Mouse (Mus musculus): ENCODE measurements around the gene Zfp598. TPM values are rescaled to one million over a fixed set of nuclear protein-coding genes. Genes with fewer than 3 reads are reported as not detected.
"Not testable (repeated sequence)": the region's sequence is repeated elsewhere in the genome, so short reads cannot be mapped to it uniquely, and the experiment has no call there.

The Zfp598 gene
- polyA plus RNA-seq, 1 experiment from 2014 or later = 28.6 TPM

DNA sequence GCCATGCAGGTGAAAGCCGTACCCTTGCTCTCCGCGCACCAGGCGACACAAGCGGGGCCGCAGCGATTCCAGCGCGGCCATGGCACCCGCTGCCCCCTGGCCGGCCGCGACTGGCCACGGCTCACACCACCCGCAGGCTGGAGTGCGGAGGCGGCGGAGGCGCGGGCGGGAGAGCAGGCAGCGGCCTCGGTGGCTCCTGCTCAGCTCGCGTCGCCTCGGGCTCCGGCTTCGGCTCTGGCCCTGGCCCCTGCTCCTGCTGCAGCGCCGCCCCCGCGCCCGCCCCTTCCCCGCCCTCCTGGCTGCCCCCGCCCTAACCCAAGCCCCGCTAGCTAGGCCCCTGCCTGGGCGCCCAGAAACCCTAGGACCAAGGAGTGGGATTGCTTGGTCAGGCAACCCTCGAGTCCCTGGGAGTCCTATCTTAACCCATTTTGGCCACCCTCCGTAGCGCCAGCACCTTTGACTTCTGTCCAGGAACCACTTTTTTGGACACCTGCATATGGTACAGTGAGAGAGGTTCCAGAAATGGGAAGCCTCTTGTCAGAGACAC is 19.3 kb upstream of the Zfp598 start, which contains the start of gene Slc9a3r2:
Gene Slc9a3r2, minus strand, starts transcription at position 258 of the 547 bp plus-strand sequence.
- Histone ChIP-seq H3K4me3 (peak within 1 kb of the TSS; percentile 76), H3K36me3 (no peaks in the 10 kb centered on the region), H3K27me3 (ENCODE audit: insufficient read depth, poor library complexity, severe bottlenecking) (peaks cover 56% of the 10 kb centered on the region), H3K27ac (peak within 1 kb of the TSS; percentile 87), H3K4me1 (replicated peaks) (peaks cover 46% of the 10 kb centered on the region), H3K9me3 (no peaks in the 10 kb centered on the region)
- WGBS = 2% methylated on average over 41 of the region's 41 CpGs
- peak; percentile 71 for DNase-seq (ENCODE audit: low spot score)

DNA sequence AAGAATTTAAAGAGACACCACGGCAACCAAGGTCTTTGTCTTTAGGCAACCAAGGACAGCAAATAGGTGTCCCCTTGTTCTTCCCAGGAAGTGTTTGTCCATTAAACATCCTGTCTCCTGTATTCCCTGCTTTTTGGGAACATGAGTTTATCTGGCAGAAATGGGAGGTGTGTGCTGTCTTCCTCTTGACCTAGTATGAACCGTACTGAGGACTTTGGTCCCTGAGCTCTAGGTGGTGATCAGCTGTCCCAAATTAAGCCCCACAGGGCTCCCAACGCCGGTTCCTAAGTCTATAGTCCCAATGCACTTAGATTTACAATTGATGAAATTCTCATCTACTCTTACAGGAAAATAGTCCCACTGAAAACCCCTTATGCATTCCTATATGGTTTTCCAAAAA is 18.7 kb upstream of the Zfp598 start:
- Histone ChIP-seq H3K4me3 (peak overlapping the region; percentile 76; the same call in 1 of the 2 replicates), H3K36me3 (no peaks in the 10 kb centered on the region), H3K27ac (no peak overlapping the region), H3K4me1 (replicated peaks) (peaks cover 39% of the 10 kb centered on the region), H3K9me3 (no peaks in the 10 kb centered on the region), H3K27me3 (ENCODE audit: insufficient read depth, poor library complexity, severe bottlenecking) (peaks cover 57% of the 10 kb centered on the region)
- DNase-seq (ENCODE audit: low spot score) = no peak
- 82% methylated on average over 4 of the region's 4 CpGs for WGBS

DNA sequence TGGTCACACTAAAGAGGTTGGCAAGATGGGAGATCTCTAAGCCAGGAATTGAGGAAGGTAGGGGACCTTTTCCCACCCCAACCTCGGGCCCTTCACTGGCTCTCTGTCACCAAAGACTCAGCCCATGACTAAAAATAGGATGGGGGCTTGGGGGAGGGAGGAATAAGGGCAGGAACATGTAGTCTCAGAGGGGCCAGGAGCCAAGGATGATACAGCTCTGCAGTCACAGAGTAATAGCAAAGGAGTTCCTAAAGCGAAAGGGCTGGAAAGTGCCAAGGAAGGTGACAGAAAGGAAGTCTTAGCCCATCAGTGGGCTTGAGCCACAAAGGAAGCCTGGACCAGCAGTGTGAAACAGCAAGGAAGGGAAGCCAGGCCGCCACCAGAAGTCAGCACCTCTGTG is 17.7 kb upstream of the Zfp598 start:
- WGBS = 77% methylated on average over 3 of the region's 3 CpGs
- DNase-seq (ENCODE audit: low spot score) = no peak
- Histone ChIP-seq H3K36me3 (no peaks in the 10 kb centered on the region), H3K9me3 (no peaks in the 10 kb centered on the region), H3K4me3 (no peak overlapping the region), H3K4me1 (replicated peaks) (peaks cover 36% of the 10 kb centered on the region), H3K27me3 (ENCODE audit: insufficient read depth, poor library complexity, severe bottlenecking) (peaks cover 67% of the 10 kb centered on the region), H3K27ac (no peak overlapping the region)

DNA sequence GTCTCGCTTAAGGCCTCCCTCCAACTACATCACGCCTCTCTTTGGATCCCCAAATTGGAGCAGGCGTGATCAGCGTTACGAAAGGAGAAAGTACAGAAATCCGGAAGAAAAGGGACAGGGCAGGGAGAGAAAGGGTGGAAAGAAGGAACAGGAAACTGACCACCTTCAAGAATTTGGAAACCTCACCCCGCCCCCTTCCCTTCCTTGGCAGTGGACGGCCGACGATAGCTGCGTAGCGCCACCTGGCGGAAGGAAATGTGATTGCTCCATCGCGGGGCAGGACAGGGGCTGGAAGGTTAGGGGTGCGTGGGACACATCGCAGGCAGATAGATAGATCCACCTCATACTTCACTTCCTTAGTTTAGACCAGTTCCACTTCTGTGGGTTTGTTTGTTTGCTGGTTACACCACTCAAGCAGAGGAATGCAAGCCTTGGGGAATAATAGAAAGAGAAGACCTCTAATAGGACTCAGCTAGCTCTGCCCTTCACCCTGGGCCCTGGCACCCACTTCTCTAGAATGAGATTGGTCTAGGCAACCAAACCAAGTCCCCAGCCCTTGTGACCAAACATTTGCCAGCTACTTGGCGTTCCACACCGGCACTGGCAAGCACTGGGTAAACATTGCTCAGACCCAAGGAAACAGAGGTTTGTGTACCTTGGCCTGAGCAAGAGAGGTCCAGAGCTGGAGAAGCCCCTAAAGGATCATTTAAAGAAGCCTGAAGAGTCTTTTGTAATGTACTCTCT is 15.3 kb upstream of the Zfp598 start:
- Histone ChIP-seq H3K27ac (peak overlapping the region; percentile 56), H3K4me1 (replicated peaks) (peaks cover 41% of the 10 kb centered on the region), H3K36me3 (no peaks in the 10 kb centered on the region), H3K27me3 (ENCODE audit: insufficient read depth, poor library complexity, severe bottlenecking) (peaks cover 73% of the 10 kb centered on the region), H3K4me3 (peak overlapping the region; percentile 41), H3K9me3 (no peaks in the 10 kb centered on the region)
- 7% methylated on average over 19 of the region's 19 CpGs for WGBS
- peak; percentile 87 for DNase-seq (ENCODE audit: low spot score)

DNA sequence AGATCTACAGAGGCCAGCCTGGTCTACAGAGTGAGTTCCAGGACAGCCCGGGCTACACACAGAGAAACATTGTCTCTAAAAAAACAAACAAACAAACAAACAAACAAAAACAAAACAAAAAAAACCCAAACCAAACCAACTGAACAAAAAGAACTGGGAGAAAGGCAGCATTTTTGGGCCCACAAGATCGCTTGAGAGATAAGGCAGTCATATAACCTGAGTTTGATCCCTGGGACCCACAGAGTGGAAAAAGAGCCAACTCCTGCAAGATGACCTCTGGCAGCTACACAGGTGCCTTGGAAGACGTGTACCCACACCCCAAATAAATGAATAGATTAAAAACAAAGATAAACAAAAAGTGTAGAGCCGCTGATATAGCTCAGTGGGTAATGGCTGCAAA is 14.5 kb upstream of the Zfp598 start:
- Histone ChIP-seq H3K4me3 (no peak overlapping the region), H3K36me3 (no peaks in the 10 kb centered on the region), H3K4me1 (replicated peaks) (peaks cover 33% of the 10 kb centered on the region), H3K27ac (no peak overlapping the region), H3K9me3 (no peaks in the 10 kb centered on the region), H3K27me3 (ENCODE audit: insufficient read depth, poor library complexity, severe bottlenecking) (peaks cover 73% of the 10 kb centered on the region)
- WGBS = 78% methylated on average over 4 of the region's 4 CpGs
- no peak for DNase-seq (ENCODE audit: low spot score)

DNA sequence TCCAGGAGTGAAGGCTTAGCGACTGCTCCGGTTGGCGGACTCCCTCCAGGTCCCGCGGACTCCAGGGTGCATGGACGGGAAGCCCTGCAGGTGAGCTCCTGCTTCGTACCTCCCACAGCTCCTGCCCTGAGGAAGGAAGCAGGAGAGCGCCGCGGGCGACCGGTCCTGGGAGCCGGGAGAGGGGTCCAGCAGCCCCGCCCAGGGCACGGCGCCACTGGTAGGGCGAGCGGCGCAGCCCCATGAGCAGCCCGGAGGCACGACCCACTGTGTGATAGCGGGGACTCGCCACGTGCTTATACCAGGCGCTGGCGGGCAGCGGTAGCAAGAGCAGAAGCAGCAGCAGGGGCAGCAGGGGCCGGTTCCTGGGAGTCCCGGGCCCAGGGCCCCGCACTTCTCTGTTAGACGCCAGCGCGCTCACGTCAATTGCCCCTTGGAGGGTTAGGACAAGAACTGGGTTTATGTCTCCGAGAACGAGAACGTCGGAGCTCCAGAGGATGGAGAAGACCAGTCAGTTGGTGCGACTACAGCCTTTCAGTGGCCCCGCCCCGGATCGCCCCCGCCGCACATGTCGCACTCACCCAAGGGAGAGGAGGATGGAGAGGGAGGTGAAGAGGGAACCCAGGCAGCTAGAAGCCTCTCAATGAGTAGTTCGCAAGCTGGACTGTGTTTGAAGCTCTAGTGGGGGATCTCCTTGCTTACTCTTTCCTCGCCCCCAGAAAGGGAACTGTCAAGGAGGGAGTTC is 11.3 kb upstream of the Zfp598 start, which contains the start of gene Npw:
Gene Npw, minus strand, starts transcription at position 441 of the 742 bp plus-strand sequence.
- peaks cover 69% of the 10 kb centered on the region for H3K27me3 ChIP-seq (ENCODE audit: insufficient read depth, poor library complexity, severe bottlenecking)
- H3K9me3 ChIP-seq = no peaks in the 10 kb centered on the region
- no peaks in the 10 kb centered on the region for H3K36me3 ChIP-seq
- peak within 1 kb of the TSS; percentile 45 for H3K27ac ChIP-seq
- DNase-seq (ENCODE audit: low spot score) = no peak
- peaks cover 24% of the 10 kb centered on the region for H3K4me1 ChIP-seq (replicated peaks)
- WGBS = 2% methylated on average over 47 of the region's 47 CpGs
- H3K4me3 ChIP-seq = peak within 1 kb of the TSS; percentile 54

DNA sequence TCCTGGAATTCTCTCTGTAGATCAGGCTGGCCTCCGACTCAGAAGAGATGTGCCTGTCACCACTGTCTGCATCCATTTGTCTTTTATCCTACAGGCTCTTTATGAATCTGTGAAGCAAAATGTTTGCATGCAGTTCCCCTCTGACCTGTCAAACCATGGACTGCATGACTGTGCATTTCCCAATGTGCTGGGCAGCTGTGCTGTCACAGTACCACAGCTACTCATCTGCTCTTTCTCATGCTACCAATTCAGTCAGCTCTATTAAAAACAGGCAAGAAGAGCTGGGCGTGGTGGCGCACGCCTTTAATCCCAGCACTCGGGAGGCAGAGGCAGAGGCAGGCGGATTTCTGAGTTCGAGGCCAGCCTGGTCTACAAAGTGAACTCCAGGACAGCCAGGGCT is 2.5 kb upstream of the Zfp598 start:
- 75% methylated on average over 7 of the region's 7 CpGs for WGBS
- H3K9me3 ChIP-seq; H3K27me3 ChIP-seq (ENCODE audit: insufficient read depth, poor library complexity, severe bottlenecking): not testable (repeated sequence)

DNA sequence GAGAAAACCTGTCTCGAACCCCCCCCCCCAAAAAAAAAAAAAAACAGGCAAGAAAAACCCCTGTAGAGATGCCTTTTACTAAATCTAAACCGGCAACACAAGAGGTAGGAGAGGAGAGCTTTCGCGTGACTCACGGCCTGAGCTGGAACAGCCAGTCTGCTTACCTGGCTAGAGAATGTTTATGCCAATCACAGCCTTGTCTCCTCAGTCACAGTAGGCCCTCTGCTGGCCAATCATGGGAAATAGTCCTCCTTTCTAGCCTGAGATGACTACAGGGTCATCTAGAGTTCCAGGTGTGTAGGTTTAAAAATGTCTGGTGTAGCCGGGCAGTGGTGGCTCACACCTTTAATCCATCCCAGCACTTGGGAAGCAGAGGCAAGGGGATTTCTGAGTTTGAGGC is 2.1 kb upstream of the Zfp598 start:
- no peak overlapping the region for H3K4me3 ChIP-seq
- H3K4me1 ChIP-seq (replicated peaks) = peaks cover 35% of the 10 kb centered on the region
- peak; percentile 54 for DNase-seq (ENCODE audit: low spot score)
- no peaks in the 10 kb centered on the region for H3K36me3 ChIP-seq
- 35% methylated on average over 6 of the region's 6 CpGs for WGBS
- no peak overlapping the region for H3K27ac ChIP-seq
- H3K9me3 ChIP-seq = no peaks in the 10 kb centered on the region
- no peaks in the 10 kb centered on the region for H3K27me3 ChIP-seq (ENCODE audit: insufficient read depth, poor library complexity, severe bottlenecking)

More for the DNA sequence above, 2.5 kb upstream of the Zfp598 start:
- not testable (repeated sequence) for H3K27ac ChIP-seq; DNase-seq (ENCODE audit: low spot score); H3K4me3 ChIP-seq; H3K36me3 ChIP-seq
- peaks cover 31% of the 10 kb centered on the region for H3K4me1 ChIP-seq (replicated peaks)

DNA sequence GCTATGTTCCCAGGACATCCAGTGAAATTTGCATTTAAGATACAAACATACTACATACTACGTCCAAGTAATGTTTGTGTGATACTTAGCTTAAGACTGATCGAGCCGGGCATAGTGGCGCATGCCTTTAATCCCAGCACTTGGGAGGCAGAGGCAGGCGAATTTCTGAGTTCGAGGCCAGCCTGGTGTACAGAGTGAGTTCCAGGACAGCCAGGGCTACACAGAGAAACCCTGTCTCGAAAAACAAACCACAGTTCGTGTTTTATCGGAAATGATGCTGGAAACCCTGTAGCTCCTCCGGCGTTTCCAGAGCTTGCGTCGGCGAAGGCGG is 308 bp upstream of the Zfp598 start:
- DNase-seq (ENCODE audit: low spot score); H3K36me3 ChIP-seq: not testable (repeated sequence)
- H3K27ac ChIP-seq = peak overlapping the region; percentile 95

DNA sequence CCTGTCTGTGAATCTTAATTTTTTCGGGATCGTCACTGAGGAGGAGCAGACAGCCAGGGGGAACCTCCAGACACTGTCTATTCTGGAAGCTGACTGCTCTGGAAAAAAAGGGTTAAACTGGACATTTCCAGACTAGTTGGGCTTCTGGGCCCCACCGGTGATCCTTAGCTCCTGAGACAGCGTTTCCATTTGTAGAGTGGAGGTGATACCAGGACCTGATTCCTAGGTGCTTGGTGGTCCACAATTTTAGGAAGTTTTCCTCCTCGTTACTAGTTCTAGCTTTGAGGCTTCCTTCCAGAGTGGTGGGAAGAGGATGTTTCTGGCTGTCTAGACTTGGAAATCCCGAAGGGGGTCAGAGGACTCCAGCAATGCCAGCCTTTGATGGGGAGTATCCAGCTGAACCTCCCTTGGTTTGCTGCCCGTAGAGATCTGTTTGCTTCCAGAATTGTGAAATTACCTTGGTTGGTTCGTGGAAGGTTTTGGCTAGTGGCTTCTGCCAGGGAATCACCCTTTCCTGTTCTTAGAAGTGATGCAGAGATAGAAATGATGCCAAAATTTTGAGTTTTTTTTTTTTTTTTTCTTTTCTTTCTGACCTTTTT is 858 bp downstream of the Zfp598 start:
- no peaks in the 10 kb centered on the region for H3K9me3 ChIP-seq
- DNase-seq (ENCODE audit: low spot score) = no peak
- H3K27ac ChIP-seq = peak overlapping the region; percentile 95
- H3K36me3 ChIP-seq = 0 out of 2 replicates have a peak, but pooled peaks cover 3% of the 10 kb centered on the region
- no peaks in the 10 kb centered on the region for H3K27me3 ChIP-seq (ENCODE audit: insufficient read depth, poor library complexity, severe bottlenecking)
- H3K4me3 ChIP-seq = peak overlapping the region; percentile 100
- 17% methylated on average over 8 of the region's 8 CpGs for WGBS
- peaks cover 47% of the 10 kb centered on the region for H3K4me1 ChIP-seq (replicated peaks)

More for the DNA sequence above, 308 bp upstream of the Zfp598 start:
- H3K27me3 ChIP-seq (ENCODE audit: insufficient read depth, poor library complexity, severe bottlenecking); H3K9me3 ChIP-seq: not testable (repeated sequence)
- 14% methylated on average over 15 of the region's 15 CpGs for WGBS
- Histone ChIP-seq H3K4me3 (peak overlapping the region; percentile 100), H3K4me1 (replicated peaks) (peaks cover 47% of the 10 kb centered on the region)

DNA sequence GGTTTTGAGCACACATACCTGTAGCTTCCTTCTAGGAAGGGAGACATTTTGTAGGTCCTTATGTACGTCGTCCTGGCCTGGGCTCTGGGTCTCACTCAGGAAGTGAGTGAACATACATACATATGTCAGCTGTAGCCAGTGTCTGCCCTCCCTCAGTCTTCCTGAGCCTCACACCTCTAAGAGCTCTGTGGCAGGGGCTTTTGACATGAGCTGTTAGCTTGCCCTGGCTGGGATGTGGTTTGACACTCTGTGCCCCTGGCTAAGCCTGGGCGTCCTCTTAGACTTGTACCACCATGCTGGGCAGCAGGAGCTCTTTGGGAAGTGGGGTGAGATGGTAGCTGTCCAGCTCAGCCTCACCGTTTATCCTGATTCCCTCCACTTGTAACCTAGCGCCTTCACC is 1.9 kb downstream of the Zfp598 start:
- Histone ChIP-seq H3K27ac (no peak overlapping the region), H3K4me1 (replicated peaks) (peaks cover 47% of the 10 kb centered on the region), H3K9me3 (no peaks in the 10 kb centered on the region), H3K4me3 (peak overlapping the region; percentile 100; the same call in 1 of the 2 replicates), H3K27me3 (ENCODE audit: insufficient read depth, poor library complexity, severe bottlenecking) (no peaks in the 10 kb centered on the region), H3K36me3 (peaks cover 4% of the 10 kb centered on the region; the same call in 1 of the 2 replicates)
- 75% methylated on average over 5 of the region's 5 CpGs for WGBS
- no peak for DNase-seq (ENCODE audit: low spot score)

DNA sequence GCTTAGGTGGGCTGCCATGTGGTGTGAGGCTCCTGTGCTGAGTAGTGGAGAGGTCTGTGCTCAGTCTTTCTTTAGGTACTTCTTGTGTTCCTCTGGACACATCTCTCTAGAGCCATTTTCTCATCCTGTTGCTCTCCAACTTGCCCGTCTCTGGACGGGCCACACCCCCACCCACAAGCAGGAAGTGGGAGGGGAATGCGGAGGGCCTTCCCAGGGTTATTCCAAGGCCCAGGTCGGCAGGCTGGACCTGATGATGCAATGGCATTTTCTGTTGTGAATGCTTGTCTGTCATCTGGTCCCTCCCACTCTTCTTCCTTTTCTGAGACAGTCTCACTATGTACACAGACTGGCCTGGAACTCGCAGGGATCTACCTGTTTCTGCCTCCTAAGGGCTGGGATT is 2.7 kb downstream of the Zfp598 start:
- WGBS = 34% methylated on average over 5 of the region's 5 CpGs
- DNase-seq (ENCODE audit: low spot score) = no peak
- H3K9me3 ChIP-seq = no peaks in the 10 kb centered on the region
- H3K4me1 ChIP-seq (replicated peaks) = peaks cover 47% of the 10 kb centered on the region
- no peaks in the 10 kb centered on the region for H3K27me3 ChIP-seq (ENCODE audit: insufficient read depth, poor library complexity, severe bottlenecking)
- H3K27ac ChIP-seq = no peak overlapping the region
- H3K36me3 ChIP-seq = peaks cover 12% of the 10 kb centered on the region
- H3K4me3 ChIP-seq = peak overlapping the region; percentile 100; the same call in 1 of the 2 replicates

Measured in hindbrain, embryonic 10.5 days (tissue).